Mouse (Mus musculus): ENCODE results near the gene Mettl5.

DNA sequence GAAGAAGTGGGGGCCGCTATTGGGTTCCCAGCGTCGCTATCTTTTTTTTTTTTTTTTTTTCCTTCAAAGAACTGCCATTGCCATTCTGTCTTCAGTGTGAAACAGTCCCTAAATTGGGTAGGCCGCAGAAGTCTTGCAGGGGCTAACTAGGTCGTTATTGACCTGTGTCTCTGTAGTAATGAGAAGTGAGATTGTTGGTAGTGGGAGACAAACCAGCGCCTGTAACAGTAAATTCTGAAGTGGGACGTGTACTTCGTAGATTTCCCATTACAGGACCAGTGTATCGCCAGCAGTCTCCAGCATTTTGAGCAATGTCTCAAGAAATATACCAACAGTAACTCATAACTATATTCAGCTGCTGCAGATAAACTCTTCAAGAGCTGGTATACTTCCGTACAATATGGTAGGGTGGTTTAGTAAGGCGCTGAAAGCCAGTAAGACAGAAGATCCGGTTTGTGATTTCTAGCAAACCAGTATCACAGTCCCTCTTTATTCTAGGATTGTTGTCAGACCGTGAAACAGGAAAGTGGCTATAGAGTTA lies 23.2 kb downstream of the Mettl5 start:
- TF ChIP-seq CTCF (IDR thresholded peaks at IDR 0.05; ENCODE audit: borderline replicate concordance, control insufficient read depth, extremely low read depth, insufficient read depth, low read length, poor library complexity): no peak
- no peak for TF ChIP-seq POLR2A (IDR thresholded peaks at IDR 0.05; ENCODE audit: control insufficient read depth, extremely low read depth, insufficient read depth, low read length, poor library complexity)
